In genomic region chr10:81059603-81060543, GRCm38 (mm10) we compare ENCODE assay signal across 8 mouse cellular contexts. TPM values are rescaled to one million over a fixed set of nuclear protein-coding genes. Genes with fewer than 3 reads are reported as not detected.
A peak's percentile ranks its signal among the peaks of the same experiment; 100 is the strongest.
DNase-seq lines count a peak whose midpoint lies in the region; ATAC-seq and TF ChIP-seq lines count a peak whose summit lies in the region.

Sgta (minus strand) TSS chr10:81060181.

- no peak for TF ChIP-seq CTCF in bone marrow macrophage, adult 2 months (IDR thresholded peaks at IDR 0.05; ENCODE audit: low read depth, low read length)
- no peak for TF ChIP-seq CTCF in embryonic fibroblast, embryonic 13.5 days (IDR thresholded peaks at IDR 0.05; ENCODE audit: borderline replicate concordance, insufficient read depth, low read length)

- no peak for TF ChIP-seq POLR2A in bone marrow macrophage, adult 2 months (IDR thresholded peaks at IDR 0.05; ENCODE audit: borderline replicate concordance, low read depth, low read length)
- peak; percentile 53 for TF ChIP-seq POLR2A in embryonic fibroblast, embryonic 13.5 days (IDR thresholded peaks at IDR 0.05; ENCODE audit: low read depth, low read length)

- peak within 1 kb of the TSS; percentile 40 for H3K27ac ChIP-seq in bone marrow macrophage, adult 2 months (ENCODE audit: insufficient read depth, low read depth, low read length)
- H3K27ac ChIP-seq in embryonic fibroblast, embryonic 13.5 days (ENCODE audit: insufficient read depth, low read length) = no peak within 1 kb of the TSS
- no peak within 1 kb of the TSS for H3K27ac ChIP-seq in kidney, embryonic 14.5 days (ENCODE audit: low read depth, low read length)
- peak within 1 kb of the TSS; percentile 71 for H3K27ac ChIP-seq in limb, embryonic 15.5 days

- peak within 1 kb of the TSS; percentile 76 for H3K9ac ChIP-seq in kidney, embryonic 14.5 days (ENCODE audit: low read depth, low read length)
- H3K9ac ChIP-seq in limb, embryonic 15.5 days = peak within 1 kb of the TSS; percentile 79

- peaks cover 8% of the 10 kb centered on the region; the same call in 1 of the 2 replicates for H3K4me1 ChIP-seq in bone marrow macrophage, adult 2 months (ENCODE audit: control insufficient read depth, insufficient read depth, low read length)
- H3K4me1 ChIP-seq in embryonic fibroblast, embryonic 13.5 days (ENCODE audit: control insufficient read depth, insufficient read depth, low read length) = no peaks in the 10 kb centered on the region; the same call in 1 of the 2 replicates
- peaks cover 16% of the 10 kb centered on the region for H3K4me1 ChIP-seq in kidney, embryonic 14.5 days (ENCODE audit: control insufficient read depth, insufficient read depth, low read length)
- H3K4me1 ChIP-seq in limb, embryonic 15.5 days = peaks cover 38% of the 10 kb centered on the region

- H3K36me3 ChIP-seq in kidney, embryonic 14.5 days (ENCODE audit: control insufficient read depth, insufficient read depth, low read length) = peaks cover 3% of the 10 kb centered on the region; the same call in 1 of the 2 replicates
- H3K36me3 ChIP-seq in limb, embryonic 15.5 days = peaks cover 17% of the 10 kb centered on the region

- peak; percentile 96 for ATAC-seq in kidney, embryonic 14.5 days (ENCODE audit: low FRiP score, low TSS enrichment)
- peak; percentile 92 for ATAC-seq in limb, embryonic 15.5 days (ENCODE audit: insufficient number of reproducible peaks, low FRiP score, low TSS enrichment, low read depth)

- no peaks in the 10 kb centered on the region for H3K27me3 ChIP-seq in kidney, embryonic 14.5 days (ENCODE audit: control insufficient read depth, insufficient read depth, low read length)
- H3K27me3 ChIP-seq in limb, embryonic 15.5 days = no peaks in the 10 kb centered on the region

- peak; percentile 99 for DNase-seq in A20 (ENCODE audit: low read depth, low spot score)
- DNase-seq in heart, adult 9 months (ENCODE audit: low spot score in 2 of 2) = peak; percentile 99 to 100
- peak; percentile 96 to 98 for DNase-seq in monocyte, adult 2 months (ENCODE audit: low read depth in 1 of 2, low spot score in 2 of 2)
- peak; percentile 97 to 98 for DNase-seq in spleen, postnatal 36 days (ENCODE audit: low spot score in 2 of 2)

- H3K4me2 ChIP-seq in kidney, embryonic 14.5 days (replicated peaks; ENCODE audit: low read depth, low read length) = peak within 1 kb of the TSS; percentile 67
- H3K4me2 ChIP-seq in limb, embryonic 15.5 days = peak within 1 kb of the TSS; percentile 78

- WGBS in kidney, embryonic 14.5 days = under 1% methylated on average over 48 of the region's 48 CpGs
- WGBS in limb, embryonic 15.5 days = under 1% methylated on average over 48 of the region's 48 CpGs

- peak within 1 kb of the TSS; percentile 98 for H3K4me3 ChIP-seq in bone marrow macrophage, adult 2 months (ENCODE audit: insufficient read depth, low read length)
- peak within 1 kb of the TSS; percentile 80 for H3K4me3 ChIP-seq in embryonic fibroblast, embryonic 13.5 days (ENCODE audit: insufficient read depth, low read length)
- H3K4me3 ChIP-seq in kidney, embryonic 14.5 days (ENCODE audit: low read length) = peak within 1 kb of the TSS; percentile 80
- H3K4me3 ChIP-seq in limb, embryonic 15.5 days = peak within 1 kb of the TSS; percentile 67

- no peaks in the 10 kb centered on the region for H3K9me3 ChIP-seq in kidney, embryonic 14.5 days (ENCODE audit: control insufficient read depth, low read length)
- no peaks in the 10 kb centered on the region for H3K9me3 ChIP-seq in limb, embryonic 15.5 days

RNA-seq across cellular contexts. Expression of gene Sgta, which starts in this region (rescaled TPM):
- 58.5 and 66.8 TPM in 2 replicates for polyA plus RNA-seq in bone marrow macrophage, adult 2 months (2012; ENCODE audit: insufficient read depth, insufficient read length, missing spikeins)
- polyA plus RNA-seq in embryonic fibroblast, embryonic 13.5 days (2011; ENCODE audit: insufficient read length, low read depth, missing spikeins) = 85.2 and 90.7 TPM in 2 replicates
- 140 and 196 TPM in 2 replicates for polyA plus RNA-seq in kidney, embryonic 14.5 days (2014; fragmentation: Nextera tagmentation; extraction: Ambion mirVana)
- 200 and 204 TPM in 2 replicates for polyA plus RNA-seq in limb, embryonic 15.5 days (2015; fragmentation: Nextera tagmentation; extraction: Ambion mirVana)

Comparison
In these comparisons a context has a peak if more than half of its experiments do, and no peak if none do; other contexts are left out.
1. H3K27ac ChIP-seq: peak in bone marrow macrophage, adult 2 months (single experiment) and limb, embryonic 15.5 days (single experiment); none in embryonic fibroblast, embryonic 13.5 days (single experiment) and kidney, embryonic 14.5 days (single experiment).
2. Peak in every context shown above with its lines, with median percentiles within 50 percentile points of each other: DNase-seq and H3K4me3 ChIP-seq.